Mouse (Mus musculus): ENCODE results near the gene Zfp575. TPM values are rescaled to one million over a fixed set of nuclear protein-coding genes. Genes with fewer than 3 reads are reported as not detected.
A peak's percentile ranks its signal among the peaks of the same experiment; 100 is the strongest.

The Zfp575 gene
- polyA plus RNA-seq, 1 experiment from 2014 or later = 3.0 TPM

DNA sequence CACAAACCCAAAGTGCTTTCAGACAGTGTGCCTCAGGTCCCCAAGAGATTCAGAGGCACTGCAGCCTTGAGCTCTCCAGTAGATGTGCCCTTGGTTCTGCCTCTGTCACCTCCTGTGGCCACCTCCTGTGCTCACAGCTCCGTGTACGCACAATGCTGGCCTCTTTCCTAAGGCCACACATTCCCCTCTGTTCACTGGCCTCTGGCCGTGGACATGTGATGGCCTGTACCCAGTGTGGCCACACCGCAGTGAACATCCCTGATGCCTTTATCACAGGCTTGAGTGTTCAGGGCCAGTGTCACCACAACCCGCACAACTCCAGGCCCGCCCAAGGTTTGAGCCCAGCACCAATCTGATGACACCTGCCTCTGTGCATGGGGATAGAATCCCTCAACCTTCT is 2.6 kb downstream of the Zfp575 start:
- 93% methylated on average over 6 of the region's 6 CpGs for WGBS
- Histone ChIP-seq H3K9me3 (no peaks in the 10 kb centered on the region), H3K27me3 (peaks cover 30% of the 10 kb centered on the region), H3K4me1 (peaks cover 14% of the 10 kb centered on the region), H3K27ac (no peak overlapping the region), H3K4me2 (no peak overlapping the region), H3K9ac (no peak overlapping the region), H3K4me3 (no peak overlapping the region), H3K36me3 (no peaks in the 10 kb centered on the region)
- ATAC-seq (ENCODE audit: borderline replicate concordance, extremely low read depth, low FRiP score, low TSS enrichment) = no peak

DNA sequence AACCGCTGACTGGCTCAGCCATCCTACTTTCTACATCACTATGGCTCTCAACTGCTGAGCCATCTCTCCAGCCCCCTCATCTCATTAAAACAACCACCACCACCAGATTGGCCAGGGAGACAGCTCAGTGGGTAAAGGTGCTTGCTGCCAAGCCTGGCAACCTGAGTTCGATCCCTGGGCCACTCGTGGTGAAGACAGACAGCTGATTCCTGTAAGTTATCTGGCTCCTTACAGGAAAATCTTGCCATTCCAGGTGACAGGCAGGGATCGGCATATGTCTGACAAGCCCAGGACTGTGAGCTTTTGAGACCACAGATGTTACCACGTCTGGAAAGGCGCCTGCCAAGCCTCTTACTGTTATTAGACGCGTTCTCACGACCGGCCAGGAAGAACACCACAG is 9.6 kb downstream of the Zfp575 start:
- H3K9me3 ChIP-seq = no peaks in the 10 kb centered on the region
- H3K36me3 ChIP-seq = peaks cover 5% of the 10 kb centered on the region; the same call in 1 of the 2 replicates
- no peaks in the 10 kb centered on the region for H3K27me3 ChIP-seq
- no peaks in the 10 kb centered on the region for H3K4me1 ChIP-seq
- H3K9ac ChIP-seq = no peak overlapping the region
- WGBS = 87% methylated on average over 10 of the region's 10 CpGs
- H3K4me3 ChIP-seq = no peak overlapping the region
- no peak for ATAC-seq (ENCODE audit: borderline replicate concordance, extremely low read depth, low FRiP score, low TSS enrichment)
- H3K4me2 ChIP-seq = no peak overlapping the region
- H3K27ac ChIP-seq = no peak overlapping the region

- 51% methylated on average over 12 of the region's 12 CpGs for WGBS
- Histone ChIP-seq H3K36me3 (peaks cover 17% of the 10 kb centered on the region), H3K27ac (no peak overlapping the region), H3K9me3 (no peaks in the 10 kb centered on the region), H3K27me3 (no peaks in the 10 kb centered on the region), H3K4me3 (no peak overlapping the region), H3K9ac (no peak overlapping the region), H3K4me1 (no peaks in the 10 kb centered on the region), H3K4me2 (no peak overlapping the region)
- no peak for ATAC-seq (ENCODE audit: borderline replicate concordance, extremely low read depth, low FRiP score, low TSS enrichment)
Measured at GRCm38 (mm10) chr7:24574224-24574796, 13.1 kb downstream of the Zfp575 start.

GRCm38 (mm10) chr7:24572455-24572854 is 15.0 kb downstream of the Zfp575 start:
- ATAC-seq (ENCODE audit: borderline replicate concordance, extremely low read depth, low FRiP score, low TSS enrichment) = no peak
- H3K36me3 ChIP-seq = peaks cover 30% of the 10 kb centered on the region
- WGBS = 57% methylated on average over 5 of the region's 5 CpGs

GRCm38 (mm10) chr7:24571071-24571470 is 16.4 kb downstream of the Zfp575 start:
- no peak overlapping the region for H3K9ac ChIP-seq
- ATAC-seq (ENCODE audit: borderline replicate concordance, extremely low read depth, low FRiP score, low TSS enrichment) = no peak
- 75% methylated on average over 4 of the region's 4 CpGs for WGBS
- no peaks in the 10 kb centered on the region for H3K27me3 ChIP-seq
- no peaks in the 10 kb centered on the region for H3K4me1 ChIP-seq
- no peak overlapping the region for H3K4me3 ChIP-seq
- no peak overlapping the region for H3K4me2 ChIP-seq
- H3K27ac ChIP-seq = no peak overlapping the region
- H3K9me3 ChIP-seq = no peaks in the 10 kb centered on the region
- H3K36me3 ChIP-seq = peaks cover 43% of the 10 kb centered on the region

More at GRCm38 (mm10) chr7:24572455-24572854, 15.0 kb downstream of the Zfp575 start:
- H3K27ac ChIP-seq = no peak overlapping the region
- no peaks in the 10 kb centered on the region for H3K27me3 ChIP-seq
- H3K4me3 ChIP-seq = no peak overlapping the region
- no peaks in the 10 kb centered on the region for H3K4me1 ChIP-seq
- H3K9ac ChIP-seq = no peak overlapping the region
- no peaks in the 10 kb centered on the region for H3K9me3 ChIP-seq
- H3K4me2 ChIP-seq = no peak overlapping the region

GRCm38 (mm10) chr7:24568512-24568911 is 18.9 kb downstream of the Zfp575 start:
- H3K4me3 ChIP-seq = no peak overlapping the region
- no peaks in the 10 kb centered on the region for H3K9me3 ChIP-seq
- H3K36me3 ChIP-seq = peaks cover 50% of the 10 kb centered on the region
- H3K4me2 ChIP-seq = no peak overlapping the region
- H3K27ac ChIP-seq = no peak overlapping the region
- ATAC-seq (ENCODE audit: borderline replicate concordance, extremely low read depth, low FRiP score, low TSS enrichment) = no peak
- H3K27me3 ChIP-seq = no peaks in the 10 kb centered on the region
- no peaks in the 10 kb centered on the region for H3K4me1 ChIP-seq
- H3K9ac ChIP-seq = no peak overlapping the region
- WGBS = 88% methylated on average over 4 of the region's 4 CpGs

DNA sequence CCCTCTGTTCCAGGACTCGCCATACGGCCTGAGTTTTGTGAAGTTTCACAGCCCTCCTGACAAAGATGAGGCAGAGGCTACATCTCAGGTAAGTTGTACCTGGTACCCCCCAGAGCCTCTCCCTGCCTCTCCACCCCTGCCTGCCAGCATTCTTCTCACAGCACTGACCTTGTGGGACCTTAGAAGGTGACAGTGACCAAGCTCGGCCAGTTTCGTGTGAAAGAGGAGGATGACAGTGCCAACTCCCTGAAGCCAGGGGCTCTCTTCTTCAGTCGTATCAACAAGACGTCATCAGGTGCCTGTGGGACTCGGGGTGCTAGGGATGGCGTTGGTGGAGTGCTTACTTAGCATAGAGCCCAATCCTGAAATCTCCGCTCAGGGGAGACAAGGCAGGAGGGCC is 21.2 kb downstream of the Zfp575 start:
- Histone ChIP-seq H3K4me2 (no peak overlapping the region), H3K4me3 (no peak overlapping the region), H3K4me1 (no peaks in the 10 kb centered on the region), H3K27ac (no peak overlapping the region), H3K27me3 (no peaks in the 10 kb centered on the region), H3K36me3 (peaks cover 46% of the 10 kb centered on the region), H3K9me3 (no peaks in the 10 kb centered on the region), H3K9ac (no peak overlapping the region)
- WGBS = 91% methylated on average over 9 of the region's 9 CpGs
- ATAC-seq (ENCODE audit: borderline replicate concordance, extremely low read depth, low FRiP score, low TSS enrichment) = no peak

- ATAC-seq (ENCODE audit: borderline replicate concordance, extremely low read depth, low FRiP score, low TSS enrichment) = no peak
- no peak overlapping the region for H3K27ac ChIP-seq
- no peaks in the 10 kb centered on the region for H3K9me3 ChIP-seq
- H3K4me3 ChIP-seq = no peak overlapping the region
- peaks cover 45% of the 10 kb centered on the region for H3K36me3 ChIP-seq
- no peak overlapping the region for H3K9ac ChIP-seq
- no peaks in the 10 kb centered on the region for H3K4me1 ChIP-seq
- whole genome bisulfite sequencing = 88% methylated on average over 11 of the region's 11 CpGs
- H3K27me3 ChIP-seq = no peaks in the 10 kb centered on the region
- H3K4me2 ChIP-seq = no peak overlapping the region
Measured at GRCm38 (mm10) chr7:24565627-24566026, 21.8 kb downstream of the Zfp575 start.

- Histone ChIP-seq H3K36me3 (peaks cover 48% of the 10 kb centered on the region), H3K4me3 (no peak overlapping the region)
- peak; percentile 17; the same call in 1 of the 2 replicates for ATAC-seq (ENCODE audit: borderline replicate concordance, extremely low read depth, low FRiP score, low TSS enrichment)
Measured at GRCm38 (mm10) chr7:24564607-24565265, 22.7 kb downstream of the Zfp575 start.

DNA sequence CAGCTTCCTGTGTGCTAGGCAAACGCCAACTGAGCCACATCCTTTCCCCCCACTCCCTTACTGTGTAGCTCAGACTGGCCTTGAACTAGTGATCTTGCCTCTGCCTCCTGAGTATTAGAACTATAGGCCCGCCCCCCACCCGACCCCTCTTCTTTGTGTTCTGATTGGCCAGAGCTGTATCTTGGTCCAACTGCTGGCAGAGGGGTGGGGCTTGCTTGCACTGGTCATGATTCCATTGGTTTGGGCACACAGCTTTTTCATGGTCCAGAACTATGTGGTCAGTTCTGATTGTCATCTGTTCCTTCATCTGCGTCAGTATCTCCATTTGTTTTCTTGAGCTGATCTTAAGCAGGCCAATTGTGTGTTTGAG is 23.6 kb downstream of the Zfp575 start:
- no peak for ATAC-seq (ENCODE audit: borderline replicate concordance, extremely low read depth, low FRiP score, low TSS enrichment)
- H3K36me3 ChIP-seq = peaks cover 51% of the 10 kb centered on the region
- WGBS = 83% methylated on average over 4 of the region's 4 CpGs

More at GRCm38 (mm10) chr7:24564607-24565265, 22.7 kb downstream of the Zfp575 start:
- WGBS = 62% methylated on average over 6 of the region's 6 CpGs
- no peak overlapping the region for H3K9ac ChIP-seq
- H3K27ac ChIP-seq = no peak overlapping the region
- no peak overlapping the region for H3K4me2 ChIP-seq
- no peaks in the 10 kb centered on the region for H3K27me3 ChIP-seq
- no peaks in the 10 kb centered on the region for H3K9me3 ChIP-seq
- no peaks in the 10 kb centered on the region for H3K4me1 ChIP-seq

GRCm38 (mm10) chr7:24563191-24563836 is 24.1 kb downstream of the Zfp575 start:
- H3K4me3 ChIP-seq = no peak overlapping the region
- H3K27ac ChIP-seq = no peak overlapping the region
- ATAC-seq (ENCODE audit: borderline replicate concordance, extremely low read depth, low FRiP score, low TSS enrichment) = no peak
- H3K4me2 ChIP-seq = no peak overlapping the region
- H3K9me3 ChIP-seq = no peaks in the 10 kb centered on the region
- H3K36me3 ChIP-seq = peaks cover 46% of the 10 kb centered on the region
- no peaks in the 10 kb centered on the region for H3K27me3 ChIP-seq
- 76% methylated on average over 8 of the region's 8 CpGs for WGBS
- H3K4me1 ChIP-seq = no peaks in the 10 kb centered on the region
- H3K9ac ChIP-seq = no peak overlapping the region

More for the DNA sequence above, 23.6 kb downstream of the Zfp575 start:
- no peak overlapping the region for H3K27ac ChIP-seq
- no peaks in the 10 kb centered on the region for H3K27me3 ChIP-seq
- H3K4me1 ChIP-seq = no peaks in the 10 kb centered on the region
- H3K9me3 ChIP-seq = no peaks in the 10 kb centered on the region
- H3K9ac ChIP-seq = no peak overlapping the region
- H3K4me3 ChIP-seq = no peak overlapping the region
- H3K4me2 ChIP-seq = no peak overlapping the region

- Histone ChIP-seq H3K36me3 (peaks cover 32% of the 10 kb centered on the region), H3K9me3 (no peaks in the 10 kb centered on the region), H3K27me3 (no peaks in the 10 kb centered on the region), H3K4me1 (no peaks in the 10 kb centered on the region), H3K27ac (no peak overlapping the region), H3K4me3 (no peak overlapping the region), H3K4me2 (no peak overlapping the region), H3K9ac (no peak overlapping the region)
- no peak for ATAC-seq (ENCODE audit: borderline replicate concordance, extremely low read depth, low FRiP score, low TSS enrichment)
- 92% methylated on average over 4 of the region's 4 CpGs for WGBS
Measured at GRCm38 (mm10) chr7:24561450-24561849, 26.0 kb downstream of the Zfp575 start.
